Mouse (Mus musculus): ENCODE results near the gene Lrmp. TPM values are rescaled to one million over a fixed set of nuclear protein-coding genes. Genes with fewer than 3 reads are reported as not detected.

Gene Lrmp
- polyA plus RNA-seq (2014; fragmentation: Illumina TruSeq; extraction: RNeasy Lipid Tissue Mini Kit (QIAGEN cat#74804); ENCODE audit: low read depth, low replicate concordance) = 1.7 TPM

DNA sequence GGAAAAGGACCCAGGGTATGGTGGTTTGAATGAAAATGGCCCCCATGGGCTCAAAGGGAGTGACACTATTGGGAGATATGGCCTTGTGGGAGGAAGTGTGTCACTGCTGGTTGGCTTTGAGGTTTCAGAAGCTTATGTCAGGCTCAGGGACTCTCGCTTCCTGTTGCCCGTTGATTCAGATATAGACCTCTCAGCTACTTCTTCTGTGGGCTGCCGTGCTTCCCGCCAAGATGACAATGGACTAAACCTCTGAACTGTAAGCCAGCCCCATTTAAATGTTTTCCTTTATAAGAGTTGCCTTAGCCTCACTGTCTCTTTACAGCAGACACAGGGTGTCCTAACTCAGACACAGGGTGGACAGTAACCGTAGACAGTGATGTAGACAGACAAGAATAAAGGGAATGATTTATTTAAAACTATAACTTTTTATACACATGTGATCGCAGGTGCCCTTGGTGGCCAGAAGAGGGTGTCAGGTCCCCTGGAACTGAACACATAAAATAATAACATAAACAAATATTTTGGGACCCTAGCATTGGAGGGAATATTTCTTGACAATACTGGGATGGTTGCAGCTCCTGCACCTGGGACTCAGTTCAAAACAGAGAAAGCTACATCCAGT is at the start of gene Lrmp:
Lrmp (plus strand) TSS at position 178 of the 622 bp plus-strand sequence.

GRCm38 (mm10) chr6:145075548-145076224 is 39.8 kb upstream of the Lrmp start, which contains the start of gene Bcat1:
Gene Bcat1, minus strand, starts transcription at chr6:145076184.

DNA sequence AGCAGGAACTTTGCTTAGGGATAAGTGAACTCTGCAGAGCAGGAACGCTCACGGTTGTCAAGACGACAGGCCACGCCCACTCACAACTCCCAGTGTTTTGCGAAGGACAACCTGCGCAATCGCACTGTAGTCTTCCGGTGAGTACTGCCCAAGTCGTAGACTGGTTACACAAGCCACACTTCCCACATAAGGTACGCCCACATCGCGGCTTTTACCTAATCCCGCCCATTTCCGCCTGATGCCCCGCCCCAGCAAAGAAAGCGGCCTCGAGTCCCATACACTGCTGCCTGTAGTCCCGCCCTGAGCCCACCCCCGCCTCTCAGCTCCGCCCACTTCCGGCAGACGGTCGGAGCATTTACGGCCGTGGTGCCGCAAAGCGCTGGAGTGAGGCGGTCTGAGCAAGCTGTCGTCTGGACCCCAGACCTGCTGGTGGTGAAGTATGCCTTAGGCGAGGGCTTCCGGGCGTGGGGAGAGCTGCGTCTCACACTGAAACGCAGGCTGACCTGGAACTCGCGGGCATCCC is 95.4 kb downstream of the Lrmp start, which contains the start of the genes Casc1 and Etfrf1:
Casc1 (minus strand) TSS at position 190 of the 523 bp plus-strand sequence.
Etfrf1 (plus strand) TSS at position 319 of the 523 bp plus-strand sequence.

Other genes with a start within 250 kb of the Lrmp start
- 0.79 TPM for gene Bcat1, start 39.5 kb upstream of the Lrmp start, polyA plus RNA-seq (2014; fragmentation: Illumina TruSeq; extraction: RNeasy Lipid Tissue Mini Kit (QIAGEN cat#74804); ENCODE audit: low read depth, low replicate concordance)
- 1.3 TPM for gene Casc1, start 95.4 kb downstream of the Lrmp start, polyA plus RNA-seq (2014; fragmentation: Illumina TruSeq; extraction: RNeasy Lipid Tissue Mini Kit (QIAGEN cat#74804); ENCODE audit: low read depth, low replicate concordance)
- 82.0 TPM for gene Etfrf1, start 95.5 kb downstream of the Lrmp start, polyA plus RNA-seq (2014; fragmentation: Illumina TruSeq; extraction: RNeasy Lipid Tissue Mini Kit (QIAGEN cat#74804); ENCODE audit: low read depth, low replicate concordance)
- gene Kras, start 134.6 kb downstream of the Lrmp start, polyA plus RNA-seq (2014; fragmentation: Illumina TruSeq; extraction: RNeasy Lipid Tissue Mini Kit (QIAGEN cat#74804); ENCODE audit: low read depth, low replicate concordance) = 23.1 TPM

Data from heart, adult 10 weeks (tissue).